Comparison of ENCODE assay signal across 16 mouse cellular contexts in genomic region chr14:79269551-79269950, GRCm38 (mm10). TPM values are rescaled to one million over a fixed set of nuclear protein-coding genes. Genes with fewer than 3 reads are reported as not detected.
DNase-seq lines count a peak whose midpoint lies in the region; ATAC-seq and TF ChIP-seq lines count a peak whose summit lies in the region.
"Had no signal": no experiment of that assay in that cellular context is flagged by ENCODE, and none has a peak within 500 bp of the region (broad histone marks: within the 10 kb centered on the region; RNA-seq: fewer than 3 reads in every experiment).

No protein-coding gene starts in this region.

- TF ChIP-seq CTCF in lung, embryonic 14.5 days (IDR thresholded peaks at IDR 0.05; ENCODE audit: low read depth): no peak

- peak; percentile 52 to 60 for DNase-seq in heart, postnatal 10 days
- peak; percentile 73 for DNase-seq in lung, embryonic 14.5 days
- no peak for DNase-seq in lung, postnatal 14 days
- peak; percentile 36 for DNase-seq in brain, adult 2 months (ENCODE audit: low read depth, low spot score)
- peak; percentile 78 for DNase-seq in lung, postnatal 36 days
- DNase-seq: adrenal gland, adult 2 months; cerebellum, adult 8-10 months; thymus, postnatal 25 days had no signal

- 0 out of 2 replicates have a peak, but pooled peaks cover 3% of the 10 kb centered on the region for H3K27me3 ChIP-seq in heart, embryonic 12.5 days (replicated peaks)
- H3K27me3 ChIP-seq in lung, embryonic 14.5 days (ENCODE audit: insufficient read depth, low read length): no peaks in the 10 kb centered on the region
- H3K27me3 ChIP-seq: limb, embryonic 12.5 days; lung, embryonic 15.5 days had no signal

- 0 out of 2 replicates have a peak, but pooled peaks cover 3% of the 10 kb centered on the region for H3K9me3 ChIP-seq in heart, embryonic 12.5 days (replicated peaks)
- no peaks in the 10 kb centered on the region for H3K9me3 ChIP-seq in lung, embryonic 14.5 days (ENCODE audit: low read depth, low read length)
- H3K9me3 ChIP-seq: limb, embryonic 12.5 days; lung, embryonic 15.5 days had no signal

- ATAC-seq in heart, embryonic 12.5 days (ENCODE audit: insufficient number of reproducible peaks, low FRiP score): no peak
- ATAC-seq in lung, embryonic 14.5 days (ENCODE audit: insufficient read depth): no peak
- ATAC-seq in activated CD4-positive, CD25-positive, alpha-beta regulatory T cell, adult 4 months: no peak

- no peak overlapping the region for H3K4me2 ChIP-seq in heart, embryonic 12.5 days
- H3K4me2 ChIP-seq in lung, embryonic 14.5 days: no peak overlapping the region
- H3K4me2 ChIP-seq: limb, embryonic 12.5 days; lung, embryonic 15.5 days; midbrain, embryonic 11.5 days had no signal

- no peaks in the 10 kb centered on the region for H3K36me3 ChIP-seq in heart, embryonic 12.5 days
- no peaks in the 10 kb centered on the region for H3K36me3 ChIP-seq in lung, embryonic 14.5 days (ENCODE audit: insufficient read depth)
- H3K36me3 ChIP-seq: limb, embryonic 12.5 days; lung, embryonic 15.5 days had no signal

- WGBS in heart, embryonic 12.5 days: 66% methylated on average over 1 of the region's 1 CpGs
- WGBS in lung, embryonic 14.5 days: 75% methylated on average over 1 of the region's 1 CpGs

- no peak overlapping the region for H3K27ac ChIP-seq in heart, embryonic 12.5 days (ENCODE audit: poor library complexity, severe bottlenecking)
- H3K27ac ChIP-seq in lung, embryonic 14.5 days (ENCODE audit: low read depth): no peak overlapping the region
- H3K27ac ChIP-seq: limb, embryonic 12.5 days; lung, embryonic 15.5 days had no signal

- intact Hi-C loops in heart, postnatal 10 days (cut with DNase I): no loop called here

- no peak overlapping the region for H3K9ac ChIP-seq in heart, embryonic 12.5 days
- no peak overlapping the region for H3K9ac ChIP-seq in lung, embryonic 14.5 days
- H3K9ac ChIP-seq: limb, embryonic 12.5 days; lung, embryonic 15.5 days had no signal

- H3K4me1 ChIP-seq in heart, embryonic 12.5 days (replicated peaks): peaks cover 6% of the 10 kb centered on the region
- no peaks in the 10 kb centered on the region for H3K4me1 ChIP-seq in lung, embryonic 14.5 days (ENCODE audit: insufficient read depth)

- H3K4me3 ChIP-seq in heart, embryonic 12.5 days: no peak overlapping the region
- H3K4me3 ChIP-seq in lung, embryonic 14.5 days (ENCODE audit: low read depth, low read length): no peak overlapping the region
- H3K4me3 ChIP-seq: limb, embryonic 12.5 days; lung, embryonic 15.5 days had no signal

RNA-seq across cellular contexts. Expression of gene Zfp957, which starts 22.4 kb away (rescaled TPM):
- total RNA-seq in heart, postnatal 10 days (2021): not detected
- polyA plus RNA-seq in heart, embryonic 12.5 days (2016; fragmentation: Nextera tagmentation; extraction: Ambion mirVana): not detected in 2 replicates
- polyA plus RNA-seq in lung, embryonic 14.5 days (2014; fragmentation: Nextera tagmentation; extraction: Ambion mirVana): not detected in 2 replicates
- under 1 TPM in 1 of 2 experiments, not detected in 1; 0.12 TPM for polyA plus RNA-seq in activated CD4-positive, CD25-positive, alpha-beta regulatory T cell, adult 4 months (2017; shearing (Covaris generic))
- total RNA-seq: adrenal gland, adult 2 months; granulocyte monocyte progenitor cell, adult 5-6 weeks; layer of hippocampus, adult 18-20 months; left cerebral cortex, adult 18-20 months had no signal
- polyA plus RNA-seq: adrenal gland, adult 2 months; limb, embryonic 12.5 days; lung, embryonic 15.5 days; midbrain, embryonic 11.5 days had no signal

RNA-seq across cellular contexts. Expression of gene Rgcc, which starts 31.9 kb away (rescaled TPM):
- 10 to 100 TPM; 51.6 to 57.6 TPM for total RNA-seq in heart, postnatal 10 days (2021)
- polyA plus RNA-seq in heart, embryonic 12.5 days (2016; fragmentation: Nextera tagmentation; extraction: Ambion mirVana): 9.3 and 11.6 TPM in 2 replicates
- polyA plus RNA-seq in lung, embryonic 14.5 days (2014; fragmentation: Nextera tagmentation; extraction: Ambion mirVana): 137 and 142 TPM in 2 replicates
- polyA plus RNA-seq in activated CD4-positive, CD25-positive, alpha-beta regulatory T cell, adult 4 months (2017; shearing (Covaris generic)): 10 to 100 TPM; 27.5 to 38.3 TPM
